Mouse (Mus musculus) duodenum, adult 2 months (tissue): Measurements from ENCODE around the gene Myoz1. TPM values are rescaled to one million over a fixed set of nuclear protein-coding genes. Genes with fewer than 3 reads are reported as not detected.

Source experiments
- polyA plus RNA-seq: library from polyadenylated mRNA; depleted of rRNA; stranded (reverse); fragments of >200 nt; gene quantifications from 2 replicates; pipeline ENCODE4 v1.2.3, GENCODE M21; 2012; ENCODE audit warnings: low replicate concordance; rRNA removed

The Myoz1 gene
- not detected in 2 replicates for polyA plus RNA-seq

GRCm38 (mm10) chr14:20656361-20656760, at the start of gene Myoz1:
Gene Myoz1, minus strand, starts transcription at chr14:20656540.

GRCm38 (mm10) chr14:20702741-20703381, 46.5 kb upstream of the Myoz1 start, which contains the start of gene Chchd1:
Gene Chchd1, plus strand, starts transcription at chr14:20703006.

GRCm38 (mm10) chr14:20694884-20695760, 38.8 kb upstream of the Myoz1 start, which contains the start of gene Fut11:
Gene Fut11, plus strand, starts transcription at chr14:20694968.

GRCm38 (mm10) chr14:20674064-20674833, 17.9 kb upstream of the Myoz1 start, which contains the start of gene Sec24c:
Gene Sec24c, plus strand, starts transcription at chr14:20674308.

GRCm38 (mm10) chr14:20668154-20668810, 11.9 kb upstream of the Myoz1 start, which contains the start of gene Synpo2l:
Gene Synpo2l, minus strand, starts transcription at chr14:20668354.

GRCm38 (mm10) chr14:20640644-20641437, 15.5 kb downstream of the Myoz1 start, which contains the start of gene Usp54:
Gene Usp54, minus strand, starts transcription at chr14:20641063.

Other genes with a start within 250 kb of the Myoz1 start
- gene Cfap70, start 204.3 kb downstream of the Myoz1 start, polyA plus RNA-seq = not detected in 2 replicates
- gene Anxa7, start 176.4 kb downstream of the Myoz1 start, polyA plus RNA-seq = 39.4 and 48.4 TPM in 2 replicates
- gene Mss51, start 159.6 kb downstream of the Myoz1 start, polyA plus RNA-seq = 0.06 and 0.23 TPM in 2 replicates
- gene Ppp3cb, start 110.0 kb downstream of the Myoz1 start, polyA plus RNA-seq = 1.1 and 1.2 TPM in 2 replicates
- 0.79 and 2.2 TPM in 2 replicates for gene Usp54, start 15.5 kb downstream of the Myoz1 start, polyA plus RNA-seq
- gene Synpo2l, start 11.8 kb upstream of the Myoz1 start, polyA plus RNA-seq = 0.07 TPM in 2 replicates
- 197 and 317 TPM in 2 replicates for gene Sec24c, start 17.8 kb upstream of the Myoz1 start, polyA plus RNA-seq
- 8.1 and 12.3 TPM in 2 replicates for gene Fut11, start 38.4 kb upstream of the Myoz1 start, polyA plus RNA-seq
- 7.5 and 9.7 TPM in 2 replicates for gene Chchd1, start 46.5 kb upstream of the Myoz1 start, polyA plus RNA-seq
- 125 and 136 TPM in 2 replicates for gene Zswim8, start 51.0 kb upstream of the Myoz1 start, polyA plus RNA-seq
- gene Ndst2, start 78.0 kb upstream of the Myoz1 start, polyA plus RNA-seq = 15.7 and 28.6 TPM in 2 replicates
- 9.1 and 10.5 TPM in 2 replicates for gene Camk2g, start 137.5 kb upstream of the Myoz1 start, polyA plus RNA-seq
- 1.5 and 2.0 TPM in 2 replicates for gene Plau, start 180.1 kb upstream of the Myoz1 start, polyA plus RNA-seq